Mouse (Mus musculus) stomach, embryonic 14.5 days (tissue): Measurements from ENCODE around the gene Cyp4f40. TPM values are rescaled to one million over a fixed set of nuclear protein-coding genes. Genes with fewer than 3 reads are reported as not detected.

Experiments used
- polyA plus RNA-seq: library from polyadenylated mRNA; unstranded; fragments of >200 nt; fragmentation: Nextera tagmentation; extraction: Ambion mirVana; gene quantifications from 2 replicates; pipeline ENCODE4 v1.2.1, GENCODE M21; 2014

Gene Cyp4f40
- polyA plus RNA-seq, 1 experiment from 2014 or later, result 0.23 TPM

Other genes with a start within 250 kb of the Cyp4f40 start
- 0.17 TPM in 1 of 2 replicates, not detected in the other for gene Pglyrp2, start 234.7 kb upstream of the Cyp4f40 start, polyA plus RNA-seq
- gene Cyp4f39, start 206.2 kb upstream of the Cyp4f40 start, polyA plus RNA-seq, result 0.34 and 0.45 TPM in 2 replicates
- 10.1 and 10.6 TPM in 2 replicates for gene Cyp4f17, start 152.8 kb upstream of the Cyp4f40 start, polyA plus RNA-seq
- 19.9 and 21.6 TPM in 2 replicates for gene Cyp4f16, start 122.3 kb upstream of the Cyp4f40 start, polyA plus RNA-seq
- not detected in 2 replicates for gene Cyp4f37, start 37.6 kb upstream of the Cyp4f40 start, polyA plus RNA-seq
- gene Cyp4f15, start 26.7 kb downstream of the Cyp4f40 start, polyA plus RNA-seq, result 0.11 TPM in 1 of 2 replicates, not detected in the other
- gene Zfp871, start 129.4 kb downstream of the Cyp4f40 start, polyA plus RNA-seq, result 61.9 and 62.0 TPM in 2 replicates
- 4.7 and 5.4 TPM in 2 replicates for gene Zfp811, start 151.0 kb downstream of the Cyp4f40 start, polyA plus RNA-seq
- 20.6 and 21.4 TPM in 2 replicates for gene Zfp799, start 171.4 kb downstream of the Cyp4f40 start, polyA plus RNA-seq
- gene Zfp870, start 232.7 kb downstream of the Cyp4f40 start, polyA plus RNA-seq, result 6.0 and 8.7 TPM in 2 replicates